Mouse (Mus musculus) liver, adult (tissue): Measurements from ENCODE around the gene Tbc1d1.
A peak's percentile ranks its signal among the peaks of the same experiment; 100 is the strongest.

Source experiments
- GATA4 ChIP-seq: IDR thresholded peaks from 2 replicates; pipeline ENCODE4 v1.6.1; 2014; ENCODE audit warnings: mild to moderate bottlenecking, low read length; ENCODE audit not compliant: insufficient replicate concordance

The Tbc1d1 gene

DNA sequence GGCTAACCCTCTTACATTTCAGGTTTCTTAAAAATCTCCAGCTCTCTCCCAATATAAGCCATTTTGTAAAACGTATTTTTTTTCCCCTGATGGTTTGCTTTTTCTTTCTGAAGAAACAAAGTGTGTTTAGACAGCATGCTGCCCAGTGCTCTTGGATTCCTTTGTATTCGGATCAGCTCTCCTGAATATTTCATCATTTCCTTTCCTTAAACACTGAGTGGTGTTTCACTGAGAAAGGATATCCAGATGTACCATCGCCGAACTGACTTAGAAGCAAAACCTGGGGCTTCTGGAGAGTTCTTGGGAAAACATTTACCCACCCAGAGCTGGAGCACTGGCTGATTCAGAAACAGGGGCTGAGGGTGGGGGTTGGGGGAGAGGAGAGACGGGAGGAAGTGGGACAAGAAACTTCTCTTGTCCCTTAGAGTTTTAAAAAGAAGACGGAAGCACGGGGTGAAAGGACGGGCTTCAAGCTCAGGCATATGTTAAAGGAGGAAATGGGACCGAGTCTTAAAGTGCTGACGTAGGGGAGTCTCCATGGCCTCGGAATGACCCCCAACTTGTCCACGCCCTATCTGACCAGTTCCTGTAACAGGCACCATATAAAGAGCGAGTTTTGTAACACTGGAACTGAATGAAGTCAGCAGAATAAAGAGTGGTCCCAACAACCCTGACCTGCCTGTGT lies 222.6 kb downstream of the Tbc1d1 start:
- TF ChIP-seq GATA4: no peak

DNA sequence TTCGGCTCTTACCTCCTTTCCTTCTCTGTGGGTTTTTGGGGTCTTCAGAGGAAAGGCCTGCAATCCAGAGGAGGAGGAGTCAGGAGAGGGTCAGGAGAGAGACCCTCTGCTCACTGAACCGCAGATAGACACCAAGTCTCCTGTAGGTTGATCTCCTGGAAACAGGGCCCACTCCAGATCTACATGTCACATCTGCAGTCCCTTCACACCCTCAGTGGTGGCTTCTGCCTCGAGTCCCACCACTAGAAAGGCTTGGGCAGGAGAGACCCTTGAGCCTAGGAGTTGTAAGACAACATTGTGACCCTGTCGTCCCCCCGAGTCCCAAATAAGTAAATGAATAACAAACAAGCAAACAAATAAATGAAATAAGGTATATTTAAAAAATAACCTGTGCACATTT lies 223.7 kb downstream of the Tbc1d1 start:
- no peak for TF ChIP-seq GATA4

DNA sequence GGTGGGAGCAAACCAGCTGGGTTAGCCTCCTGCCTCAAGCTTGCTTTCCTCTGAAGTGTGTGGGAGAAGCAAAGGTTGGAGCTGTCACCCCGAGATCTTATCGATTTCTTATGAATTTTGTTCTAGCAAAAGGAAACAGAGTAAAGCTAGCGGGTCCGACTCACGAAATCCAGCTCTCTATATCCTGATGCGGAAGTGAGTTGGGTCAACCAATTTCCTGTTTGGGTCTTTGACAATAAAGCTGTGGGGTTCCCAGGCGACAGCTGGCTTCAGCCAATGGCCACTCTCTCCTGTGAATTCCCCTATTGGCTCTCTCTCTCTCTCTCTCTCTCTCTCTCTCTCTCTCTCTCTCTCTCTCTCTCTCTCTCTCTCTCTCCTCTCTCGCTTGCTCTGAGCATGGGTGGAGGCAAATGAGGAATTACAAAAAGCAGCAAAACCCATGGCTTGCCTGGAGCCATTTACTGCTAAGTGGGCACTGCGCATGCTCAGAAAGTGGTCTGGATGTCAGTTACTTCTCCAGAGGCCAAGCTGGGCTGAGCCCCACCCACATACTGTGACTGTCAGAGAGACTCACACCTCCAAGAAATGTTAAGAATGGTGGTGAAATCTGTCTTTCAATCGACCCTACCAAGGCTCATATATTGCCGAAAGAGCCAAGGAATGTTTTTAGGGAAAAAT lies 224.7 kb downstream of the Tbc1d1 start:
- TF ChIP-seq GATA4: no peak

DNA sequence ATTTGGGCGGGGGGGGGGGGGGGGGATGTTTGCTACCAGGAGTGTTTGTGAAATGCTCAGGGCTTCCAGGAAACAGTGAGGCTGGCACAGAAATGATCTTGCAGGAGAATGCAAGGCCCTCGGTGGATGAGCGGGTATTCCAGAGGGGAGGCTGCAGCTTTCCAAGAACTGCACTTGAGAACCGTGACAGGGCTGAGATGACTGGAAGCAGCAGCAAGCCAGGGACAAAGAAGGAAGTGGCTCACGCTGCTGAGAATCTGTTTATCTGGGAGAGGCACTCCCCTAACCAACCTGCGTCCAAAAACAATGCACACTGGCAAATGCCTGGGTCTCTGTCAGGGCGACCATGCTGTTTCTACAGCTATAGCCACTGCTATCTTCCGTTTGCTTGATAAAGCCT lies 225.4 kb downstream of the Tbc1d1 start:
- no peak for TF ChIP-seq GATA4

DNA sequence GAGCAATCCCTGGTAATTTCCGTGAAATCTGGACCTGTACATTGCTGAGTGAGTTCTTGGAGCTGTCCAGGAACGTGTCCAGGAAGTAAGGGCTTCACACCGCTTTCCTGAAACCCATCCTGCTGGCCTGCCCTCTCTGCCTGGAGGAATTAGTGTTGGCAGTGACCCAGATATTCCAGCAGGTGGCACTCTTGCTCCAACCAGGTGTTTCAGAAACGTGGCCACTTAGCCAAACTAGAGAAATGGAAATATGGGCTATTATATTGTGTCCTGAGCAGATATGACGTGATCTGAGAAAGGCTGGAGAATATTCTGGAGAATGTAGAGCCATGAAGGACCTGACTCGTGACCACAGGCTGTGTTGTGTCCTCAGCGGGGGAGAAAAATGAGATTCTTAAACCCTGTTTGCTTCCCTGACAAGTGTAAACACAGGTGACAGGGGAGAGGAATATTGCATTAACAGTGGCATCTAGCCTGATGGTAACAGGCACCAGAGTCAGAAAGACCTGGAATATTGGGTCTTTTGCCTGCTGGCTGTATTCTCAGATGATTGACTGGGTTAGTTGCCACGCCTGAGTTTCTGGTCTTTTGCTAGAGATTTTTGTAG lies 226.4 kb downstream of the Tbc1d1 start:
- TF ChIP-seq GATA4: no peak

DNA sequence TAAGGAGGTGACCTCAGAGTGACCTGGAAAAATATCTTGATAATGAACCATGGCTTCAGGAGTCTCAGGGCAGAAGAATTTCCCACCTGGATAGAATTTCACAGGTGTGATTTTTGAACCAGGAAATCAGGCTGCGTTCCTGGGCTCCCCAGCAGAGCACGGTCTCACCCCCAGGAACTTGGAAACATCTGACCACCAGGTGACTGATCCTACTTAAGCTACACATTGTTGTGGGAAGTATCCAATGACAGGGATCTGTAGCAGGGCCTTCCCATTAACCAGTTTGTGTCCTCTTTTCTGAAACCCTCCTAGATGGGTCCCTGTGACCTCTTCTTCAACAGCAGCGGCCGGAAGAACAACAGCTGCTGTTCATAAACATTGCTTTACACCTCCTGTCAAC lies 227.1 kb downstream of the Tbc1d1 start:
- no peak for TF ChIP-seq GATA4

DNA sequence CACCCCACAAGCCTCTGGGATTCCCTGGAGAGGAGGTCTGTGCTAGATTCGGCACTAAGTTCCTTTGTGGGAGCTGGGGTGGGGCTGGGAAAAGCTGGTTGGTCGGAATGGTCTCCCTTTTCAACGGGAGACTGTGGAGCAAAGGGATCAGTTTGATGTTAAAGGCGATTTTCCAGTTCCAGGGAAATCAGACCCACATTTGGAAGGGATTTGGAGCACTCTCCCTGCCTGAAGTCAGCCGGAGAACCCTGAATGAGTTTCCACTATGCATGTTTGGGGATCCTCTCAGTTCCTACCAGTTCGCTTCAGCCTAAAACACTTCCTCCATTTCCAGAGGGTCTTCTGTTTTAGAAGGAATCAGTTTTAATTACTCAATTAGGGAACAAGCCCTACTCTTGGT lies 228.4 kb downstream of the Tbc1d1 start:
- TF ChIP-seq GATA4: no peak

DNA sequence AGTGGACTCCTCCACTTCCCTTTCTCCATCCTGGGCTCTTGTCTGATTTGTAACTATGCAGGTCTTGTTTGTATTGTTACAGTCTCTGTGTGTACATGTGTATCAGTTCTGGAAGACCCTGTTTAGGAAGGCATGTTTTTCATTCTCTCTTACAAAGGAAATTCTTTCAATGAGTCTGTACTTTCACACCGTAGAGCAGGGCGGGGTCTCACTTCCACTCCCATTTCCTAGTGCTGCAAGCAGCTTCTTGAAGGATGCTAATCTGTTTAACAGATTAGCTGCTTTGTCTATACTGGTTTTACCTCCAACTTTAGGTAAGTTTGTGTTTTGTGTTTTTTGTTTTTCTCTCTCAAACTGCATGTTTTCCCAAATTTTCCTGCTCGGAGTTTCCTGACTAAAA lies 230.9 kb downstream of the Tbc1d1 start:
- no peak for TF ChIP-seq GATA4

DNA sequence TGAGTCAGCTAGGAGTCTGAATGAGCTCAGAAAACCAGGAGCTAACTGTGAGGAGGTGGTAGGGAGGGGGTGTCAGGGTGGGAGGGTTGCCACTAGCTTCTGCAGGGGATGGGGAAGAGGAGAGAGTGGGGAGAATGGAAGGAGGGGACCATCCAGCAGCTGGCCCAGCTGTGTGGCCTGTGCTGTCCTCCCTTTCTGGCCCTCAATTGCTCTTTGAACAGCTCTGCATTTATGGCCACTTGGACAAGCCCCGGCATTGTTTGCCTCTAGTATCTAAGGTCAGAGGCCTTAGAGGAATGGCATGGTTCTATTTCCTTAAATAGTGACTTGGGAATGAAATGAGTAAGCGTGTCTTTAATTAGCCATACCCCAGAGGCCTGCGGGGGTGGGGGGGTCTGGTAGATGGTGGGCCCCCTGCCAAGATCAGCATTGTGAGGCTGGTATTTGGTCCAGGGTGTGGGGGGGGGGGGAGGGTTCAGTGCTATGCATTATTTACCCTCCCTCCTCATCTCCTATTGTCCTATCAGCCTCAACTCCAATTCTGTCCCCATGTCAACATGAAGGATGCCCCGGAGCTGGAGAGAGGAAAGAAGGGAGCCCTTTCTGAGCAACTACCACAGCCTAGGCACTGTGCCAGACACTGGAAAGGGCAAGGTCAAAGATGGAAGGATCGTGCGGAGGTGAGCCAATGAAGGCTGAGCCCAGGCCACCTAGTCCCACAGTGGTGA lies 233.3 kb downstream of the Tbc1d1 start:
- peak; percentile 73; the same call in 1 of the 2 replicates for TF ChIP-seq GATA4

DNA sequence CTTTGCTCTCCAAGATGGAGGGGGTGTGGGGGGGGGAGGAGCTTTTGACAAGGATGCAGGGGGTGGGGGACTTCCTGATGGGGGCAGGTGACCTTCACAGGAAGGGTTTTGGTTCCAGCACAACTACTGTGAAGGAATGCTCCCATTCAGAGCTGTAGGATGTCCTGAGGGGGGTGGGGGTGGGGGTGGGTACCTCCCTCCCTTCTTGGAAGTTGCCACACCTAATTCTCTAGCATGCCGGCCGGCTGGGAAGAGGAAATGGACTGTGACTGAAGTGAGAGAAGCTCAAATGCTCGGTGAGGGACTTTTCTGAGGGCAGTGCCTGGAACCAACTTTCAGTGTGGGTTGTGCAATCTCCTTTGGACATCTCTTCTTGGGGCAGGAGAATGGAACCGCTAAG lies 235.2 kb downstream of the Tbc1d1 start:
- TF ChIP-seq GATA4: no peak

DNA sequence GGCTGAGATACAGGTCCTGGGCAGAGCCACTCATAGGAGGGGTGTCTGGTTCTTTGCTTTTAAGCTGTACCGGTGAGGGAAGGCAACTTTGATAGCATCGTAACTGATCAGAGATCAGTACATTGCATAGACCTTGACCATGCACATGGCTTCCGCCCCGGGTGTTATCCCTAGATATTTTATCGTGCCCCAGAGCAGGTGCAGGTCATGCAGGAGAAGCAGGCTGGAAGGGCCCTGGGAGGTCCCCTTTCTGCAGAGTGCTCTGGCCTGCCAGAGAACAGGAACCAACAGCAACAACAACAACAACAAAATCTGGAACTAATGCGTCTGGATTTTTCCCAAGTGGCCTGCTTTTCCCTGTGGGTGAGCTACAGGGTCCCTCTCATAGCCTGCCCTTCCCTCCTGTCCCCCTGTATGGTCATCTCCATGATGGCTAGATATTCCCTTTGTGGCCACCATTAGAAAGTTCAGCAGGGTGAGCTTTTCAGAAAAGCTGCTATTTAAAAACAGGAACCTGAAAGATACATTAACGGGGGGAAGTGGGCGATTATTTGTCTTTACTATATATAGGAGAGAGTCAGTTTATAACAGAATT lies 236.4 kb downstream of the Tbc1d1 start:
- TF ChIP-seq GATA4: no peak

DNA sequence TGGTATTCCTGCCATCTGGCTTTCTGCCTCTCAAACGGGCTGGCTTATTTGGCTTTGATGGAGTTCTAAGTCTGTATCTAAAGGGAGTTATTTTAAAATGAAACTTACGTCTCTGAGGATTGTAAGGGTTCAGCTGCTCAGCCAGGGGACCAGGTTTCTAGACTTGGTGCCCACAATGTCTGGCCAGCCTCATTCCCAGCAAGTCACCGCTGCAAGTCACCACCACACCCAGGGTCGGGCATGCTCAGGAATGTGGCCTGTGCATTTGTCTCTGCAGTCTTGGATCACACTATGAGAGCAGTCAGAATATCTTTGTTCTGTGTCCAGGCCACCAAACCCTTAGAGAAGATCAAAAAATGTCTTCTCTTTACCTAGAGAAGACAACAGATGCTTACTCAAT lies 237.4 kb downstream of the Tbc1d1 start:
- no peak for TF ChIP-seq GATA4

DNA sequence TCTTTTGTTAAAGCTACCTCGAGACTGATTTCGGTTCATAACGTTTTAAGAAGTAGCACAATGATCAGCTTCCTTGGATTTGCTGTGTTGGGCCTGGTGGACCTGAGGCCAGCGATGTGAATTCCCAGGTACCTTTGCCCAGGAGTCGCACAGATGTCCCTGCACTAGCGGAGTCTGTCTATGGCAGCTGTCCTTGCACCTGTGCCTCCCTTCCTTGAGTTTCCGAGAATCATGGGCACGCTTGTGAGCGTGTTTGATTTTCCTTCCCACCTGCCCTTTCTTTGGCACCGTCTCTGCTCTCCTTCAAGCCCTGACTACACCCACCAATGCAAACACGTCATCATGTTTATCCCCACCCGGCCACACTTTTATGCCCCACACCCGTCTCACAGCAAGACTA lies 242.1 kb downstream of the Tbc1d1 start:
- TF ChIP-seq GATA4: no peak

DNA sequence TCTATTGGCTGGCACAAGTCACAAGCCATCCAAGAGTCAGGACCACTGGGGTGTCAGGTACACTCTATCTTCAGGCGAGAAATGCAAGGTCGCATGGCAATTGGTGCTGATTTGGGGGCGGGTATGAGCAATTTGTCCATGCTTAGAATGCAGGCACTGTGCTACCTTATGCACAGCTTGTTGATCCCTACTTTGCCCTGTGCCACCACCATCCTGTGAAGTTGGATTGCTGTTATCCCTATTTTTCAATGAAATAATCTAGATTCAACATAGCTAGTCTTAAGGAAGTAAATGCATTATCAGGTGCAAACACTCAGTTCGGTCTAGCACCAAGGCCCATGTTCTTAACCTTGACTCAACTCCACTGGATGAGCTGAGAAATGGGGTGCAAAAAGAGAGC lies 244.6 kb downstream of the Tbc1d1 start:
- no peak for TF ChIP-seq GATA4
